Mouse (Mus musculus) heart, postnatal 0 days (tissue): ENCODE measurements around the gene Mex3a. TPM values are rescaled to one million over a fixed set of nuclear protein-coding genes. Genes with fewer than 3 reads are reported as not detected.

Source experiments
- ATAC-seq: fragments of 200-750 bp; cut with Nextera tagmentation; 2 replicates; pipeline ENCODE4 v1.8.0; 2017; ENCODE audit warnings: low read depth, moderate number of reproducible peaks, moderate library complexity; ENCODE audit not compliant: insufficient read depth
- DNase-seq: peaks from one replicate; pipeline ENCODE4 v3.0.0-alpha.2; 2016; ENCODE audit warnings: low spot score
- H3K27ac ChIP-seq: fragments of 300-500 bp; sonication (generic); 2 replicates; pipeline ENCODE4 v1.5.1; 2014; ENCODE audit warnings: low read depth, mild to moderate bottlenecking
- H3K27me3 ChIP-seq: fragments of 300-500 bp; sonication (generic); 2 replicates; pipeline ENCODE4 v1.6.1; 2014; ENCODE audit warnings: low read length, mixed read lengths; ENCODE audit not compliant: control insufficient read depth, insufficient read depth
- H3K36me3 ChIP-seq: fragments of 300-500 bp; sonication (generic); replicated peaks from 2 replicates; pipeline ENCODE4 v1.6.1; 2014; ENCODE audit warnings: low read length, mixed read lengths; ENCODE audit not compliant: control insufficient read depth, insufficient read depth
- H3K4me1 ChIP-seq: fragments of 300-500 bp; sonication (generic); 2 replicates; pipeline ENCODE4 v1.6.1; 2014; ENCODE audit warnings: antibody characterized with exemption; ENCODE audit not compliant: control insufficient read depth, insufficient read depth
- H3K4me2 ChIP-seq: fragments of 300-500 bp; sonication (generic); 2 replicates; pipeline ENCODE4 v1.6.1; 2014; ENCODE audit warnings: low read depth, mild to moderate bottlenecking, low read length, moderate library complexity
- H3K4me3 ChIP-seq: fragments of 300-500 bp; sonication (generic); 2 replicates; pipeline ENCODE4 v1.5.1; 2014; ENCODE audit warnings: low read depth, low read length
- H3K9ac ChIP-seq: fragments of 300-500 bp; sonication (generic); replicated peaks from 2 replicates; pipeline ENCODE4 v1.6.1; 2014; ENCODE audit warnings: low read depth, low read length, mixed read lengths
- H3K9me3 ChIP-seq: fragments of 300-500 bp; sonication (generic); replicated peaks from 2 replicates; pipeline ENCODE4 v1.6.1; 2016; ENCODE audit warnings: low read length; ENCODE audit not compliant: control insufficient read depth
- CTCF ChIP-seq: IDR thresholded peaks from 2 replicates; pipeline ENCODE4 v1.5.1; 2016; ENCODE audit warnings: antibody characterized with exemption, control low read depth, low read depth
- EP300 ChIP-seq: IDR thresholded peaks from 2 replicates; pipeline ENCODE4 v1.6.1; 2016; ENCODE audit warnings: antibody characterized with exemption, low read depth
- WGBS: fragments of 180-500 bp; shearing (Covaris S2); extraction: QIAGEN DNeasy Blood & Tissue Kit; methylation state at CpG from one replicate; pipeline ENCODE4 v1.1.7; 2014; 5-methylcytosine and 5-hydroxymethylcytosine counted together
- polyA plus RNA-seq: library from polyadenylated mRNA; unstranded; fragments of >200 nt; fragmentation: Nextera tagmentation; extraction: Ambion mirVana; gene quantifications from 2 replicates; pipeline ENCODE4 v1.2.1, GENCODE M21; 2015
- total RNA-seq: library from RNA; depleted of rRNA; stranded (reverse); fragments of >200 nt; gene quantifications from 2 replicates; pipeline ENCODE4 v1.2.3, GENCODE M21; 2014; ENCODE audit warnings: low replicate concordance

The Mex3a gene
- total and polyA plus RNA-seq, 2 experiments from 2014 or later, result 2.7 to 6.0 TPM

DNA sequence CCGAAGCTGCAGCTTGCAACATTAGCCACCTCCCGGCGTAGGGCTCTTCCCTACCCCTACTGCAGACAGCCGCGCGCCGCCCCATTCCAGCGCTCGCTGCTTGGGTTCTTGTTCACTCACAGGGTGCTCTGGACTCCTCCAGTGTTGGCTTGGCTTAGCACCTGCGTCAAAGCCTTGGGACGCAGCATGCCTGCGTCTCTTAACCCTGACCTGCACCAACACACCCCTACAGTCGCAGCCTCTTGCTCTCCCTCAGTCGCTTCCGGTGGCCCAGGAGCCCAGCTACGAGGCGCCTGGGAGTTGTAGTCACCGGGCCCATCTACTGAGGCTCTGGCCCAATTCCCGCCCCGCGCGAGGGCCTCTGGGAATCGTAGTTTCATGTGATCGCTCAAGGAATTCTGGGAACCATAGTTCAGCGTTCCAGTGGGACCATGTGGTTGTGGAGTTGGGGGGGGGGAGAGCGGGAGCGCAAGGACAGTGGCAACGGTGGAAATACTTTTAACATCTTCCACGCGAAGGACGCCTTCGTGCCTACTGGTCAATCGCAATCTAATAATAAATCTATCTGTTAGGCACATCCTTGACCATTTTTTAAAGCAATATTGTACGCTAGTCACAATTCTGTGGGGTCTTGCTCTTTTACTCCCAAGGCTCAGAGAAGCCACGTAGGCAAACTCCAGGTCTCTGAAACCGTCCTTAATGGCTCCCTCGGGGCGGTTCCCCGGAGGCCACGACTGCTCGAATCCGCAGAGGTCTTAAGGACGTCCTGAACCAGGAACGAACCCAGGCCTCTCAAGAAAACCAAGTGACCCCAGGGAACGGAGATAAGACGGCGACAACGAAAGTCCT lies 20.7 kb downstream of the Mex3a start, which contains the start of gene Lamtor2:
Gene Lamtor2 (minus strand): TSS at position 399 of the 849 bp plus-strand sequence.
- Histone ChIP-seq H3K4me3 (peak within 1 kb of the TSS; percentile 74), H3K4me2 (peak within 1 kb of the TSS; percentile 79), H3K27me3 (no peaks in the 10 kb centered on the region), H3K9me3 (no peaks in the 10 kb centered on the region), H3K36me3 (peaks cover 23% of the 10 kb centered on the region), H3K4me1 (peaks cover 20% of the 10 kb centered on the region), H3K9ac (peak within 1 kb of the TSS; percentile 82), H3K27ac (peak within 1 kb of the TSS; percentile 96)
- DNase-seq (peak; percentile 99), ATAC-seq (peak; percentile 88)
- TF ChIP-seq EP300 (peak; percentile 46; the same call in 1 of the 2 replicates), CTCF (no peak)
- WGBS, result under 1% methylated on average over 47 of the region's 48 CpGs

DNA sequence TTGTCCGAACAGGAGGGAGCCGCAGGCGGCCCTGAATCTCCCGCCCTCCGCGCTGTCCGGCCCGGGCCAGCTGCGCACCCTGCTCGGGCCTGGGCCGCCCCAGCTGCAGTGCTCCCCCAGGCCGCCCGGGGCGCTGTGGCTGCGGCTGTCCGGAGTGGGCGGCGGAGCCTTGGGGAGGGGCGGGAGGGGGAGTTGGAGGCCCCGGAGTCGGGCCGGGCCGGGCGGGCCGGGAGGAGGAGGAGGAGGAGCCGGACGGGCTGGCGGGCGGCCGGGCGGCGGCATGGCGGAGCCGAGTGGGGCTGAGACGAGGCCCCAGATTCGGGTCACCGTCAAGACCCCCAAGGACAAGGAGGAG lies 21.3 kb downstream of the Mex3a start, which contains the start of gene Ubqln4:
Gene Ubqln4 (plus strand): TSS at position 234 of the 355 bp plus-strand sequence.
- H3K9ac ChIP-seq, result peak within 1 kb of the TSS; percentile 82
- H3K9me3 ChIP-seq, result no peaks in the 10 kb centered on the region
- peak within 1 kb of the TSS; percentile 79 for H3K4me2 ChIP-seq
- DNase-seq (peak; percentile 87), ATAC-seq (peak; percentile 87)
- H3K27me3 ChIP-seq, result no peaks in the 10 kb centered on the region
- TF ChIP-seq CTCF, result peak; percentile 71
- TF ChIP-seq EP300, result 0 out of 2 replicates have a peak, but pooled peaks have one; percentile 20
- peak within 1 kb of the TSS; percentile 96 for H3K27ac ChIP-seq
- peaks cover 20% of the 10 kb centered on the region for H3K4me1 ChIP-seq
- WGBS, result under 1% methylated on average over 28 of the region's 37 CpGs
- H3K4me3 ChIP-seq, result peak within 1 kb of the TSS; percentile 74
- H3K36me3 ChIP-seq, result peaks cover 29% of the 10 kb centered on the region

DNA sequence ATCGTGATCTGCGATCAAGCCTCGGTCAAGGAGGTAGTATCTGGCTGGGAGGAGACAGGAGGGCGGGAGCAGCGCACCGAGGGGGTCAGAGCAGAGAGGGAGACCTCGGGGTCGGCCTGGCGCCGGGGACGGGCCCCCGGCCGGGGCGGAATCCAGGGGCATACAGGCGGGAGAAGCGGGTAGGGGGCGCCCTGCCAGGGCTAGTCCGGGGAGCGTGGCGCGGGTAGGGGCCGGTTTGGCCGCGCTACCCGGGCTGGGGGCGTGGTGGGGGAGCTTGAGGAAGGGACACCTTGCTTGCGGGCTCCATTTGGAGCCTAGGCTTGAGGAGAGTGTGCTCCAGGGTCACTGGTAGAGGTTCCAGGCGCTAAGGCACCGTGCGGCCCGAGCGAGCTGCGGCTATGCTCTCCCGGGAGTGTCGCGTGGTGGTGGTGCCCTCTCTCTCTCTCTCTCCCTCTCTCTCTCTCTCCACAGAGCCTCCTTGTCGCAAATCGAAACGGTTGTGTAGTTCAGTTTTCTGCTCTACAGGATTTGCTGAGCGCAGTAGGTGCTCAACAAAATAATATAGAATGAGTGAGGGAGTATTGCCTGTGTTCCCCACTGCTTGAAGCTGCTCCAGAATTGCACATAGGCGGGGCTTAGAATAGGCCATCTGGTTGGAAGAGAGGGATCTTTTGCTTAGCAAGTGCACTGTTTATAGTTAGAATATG lies 21.8 kb downstream of the Mex3a start:
- H3K4me3 ChIP-seq, result peak overlapping the region; percentile 74
- peak overlapping the region; percentile 82 for H3K9ac ChIP-seq
- WGBS, result under 1% methylated on average over 33 of the region's 41 CpGs
- H3K9me3 ChIP-seq, result no peaks in the 10 kb centered on the region
- H3K36me3 ChIP-seq, result peaks cover 34% of the 10 kb centered on the region
- no peak for TF ChIP-seq EP300
- 0 out of 2 replicates have a peak, but pooled peaks have one; percentile 7 for TF ChIP-seq CTCF
- H3K4me2 ChIP-seq, result peak overlapping the region; percentile 79
- peak overlapping the region; percentile 96 for H3K27ac ChIP-seq
- peaks cover 20% of the 10 kb centered on the region for H3K4me1 ChIP-seq
- ATAC-seq (peak; percentile 9), DNase-seq (peak; percentile 57)
- no peaks in the 10 kb centered on the region for H3K27me3 ChIP-seq

DNA sequence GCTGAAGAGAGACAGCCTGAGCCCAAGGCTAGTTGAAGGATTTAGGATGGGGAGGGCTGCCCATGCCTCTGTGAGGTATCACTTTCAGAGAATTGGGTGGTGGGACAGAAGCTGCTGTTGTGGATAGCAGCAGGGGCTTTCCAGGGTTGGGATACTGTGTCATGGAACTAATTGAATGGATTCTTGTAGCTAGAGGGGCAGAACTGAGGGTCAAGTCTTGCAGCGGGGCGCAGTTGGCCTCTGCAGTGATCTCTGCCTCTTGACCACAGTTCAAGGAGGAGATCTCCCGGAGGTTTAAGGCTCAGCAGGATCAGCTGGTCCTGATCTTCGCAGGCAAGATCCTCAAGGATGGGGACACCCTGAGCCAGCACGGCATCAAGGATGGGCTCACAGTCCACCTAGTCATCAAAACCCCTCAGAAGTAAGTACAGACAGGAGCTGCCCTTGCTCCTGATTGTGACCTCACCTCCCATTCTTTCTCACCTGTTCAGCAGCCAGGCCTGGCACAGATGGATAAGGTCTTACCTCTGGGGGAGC lies 22.9 kb downstream of the Mex3a start:
- no peak for DNase-seq
- peaks cover 20% of the 10 kb centered on the region for H3K4me1 ChIP-seq
- H3K27me3 ChIP-seq, result no peaks in the 10 kb centered on the region
- H3K4me2 ChIP-seq, result no peak overlapping the region
- H3K9me3 ChIP-seq, result no peaks in the 10 kb centered on the region
- WGBS, result 86% methylated on average over 5 of the region's 5 CpGs
- TF ChIP-seq CTCF (no peak), EP300 (no peak)
- H3K9ac ChIP-seq, result no peak overlapping the region
- no peak overlapping the region for H3K27ac ChIP-seq
- H3K36me3 ChIP-seq, result peaks cover 45% of the 10 kb centered on the region
- ATAC-seq, result no peak
- no peak overlapping the region for H3K4me3 ChIP-seq

DNA sequence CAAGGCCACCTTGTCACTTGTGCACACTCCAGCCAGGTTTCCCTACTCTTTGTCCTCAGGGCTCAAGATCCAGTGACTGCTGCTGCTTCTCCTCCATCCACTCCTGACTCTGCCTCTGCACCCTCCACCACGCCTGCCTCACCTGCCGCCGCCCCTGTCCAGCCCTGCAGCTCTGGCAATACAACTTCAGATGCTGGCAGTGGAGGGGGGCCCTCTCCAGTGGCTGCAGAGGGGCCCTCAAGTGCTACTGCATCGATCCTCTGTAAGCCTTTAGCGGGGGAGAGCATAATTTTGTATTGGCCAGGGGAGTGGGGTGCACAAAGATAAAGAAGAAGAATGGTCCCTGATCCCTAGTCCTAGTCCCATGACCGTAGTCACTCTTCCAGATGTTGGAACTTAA lies 23.5 kb downstream of the Mex3a start:
- no peak overlapping the region for H3K9ac ChIP-seq
- H3K36me3 ChIP-seq, result peaks cover 51% of the 10 kb centered on the region
- ATAC-seq (no peak), DNase-seq (no peak)
- no peak overlapping the region for H3K4me3 ChIP-seq
- TF ChIP-seq CTCF (no peak), EP300 (no peak)
- H3K9me3 ChIP-seq, result no peaks in the 10 kb centered on the region
- WGBS, result 98% methylated on average over 6 of the region's 6 CpGs
- peaks cover 20% of the 10 kb centered on the region for H3K4me1 ChIP-seq
- no peak overlapping the region for H3K27ac ChIP-seq
- H3K27me3 ChIP-seq, result no peaks in the 10 kb centered on the region
- no peak overlapping the region for H3K4me2 ChIP-seq
